19 mouse cellular contexts compared by ENCODE assay signal in genomic region chr11:121328206-121328605, GRCm38 (mm10). TPM values are rescaled to one million over a fixed set of nuclear protein-coding genes. Genes with fewer than 3 reads are reported as not detected.
"Had no signal": no experiment of that assay in that cellular context is flagged by ENCODE, and none has a peak within 500 bp of the region (broad histone marks: within the 10 kb centered on the region; RNA-seq: fewer than 3 reads in every experiment).

No protein-coding gene starts in this region.

- DNase-seq: kidney, adult 8-10 months; kidney, postnatal 10 days; layer of hippocampus, postnatal 36 days; lung, adult 18-20 months; retina, postnatal 1 day; right cerebral cortex, postnatal 25 days; thymus, adult 2 months; thymus, postnatal 14 days had no signal

- H3K9ac ChIP-seq: kidney, embryonic 15.5 days; liver, embryonic 12.5 days; liver, embryonic 15.5 days; midbrain, embryonic 12.5 days; midbrain, embryonic 15.5 days; neural tube, embryonic 13.5 days had no signal

- ATAC-seq: liver, embryonic 12.5 days; midbrain, embryonic 15.5 days had no signal

- H3K27me3 ChIP-seq: kidney, embryonic 15.5 days; liver, embryonic 12.5 days; liver, embryonic 15.5 days; midbrain, embryonic 12.5 days; midbrain, embryonic 15.5 days; neural tube, embryonic 13.5 days had no signal

- H3K4me1 ChIP-seq: kidney, embryonic 15.5 days; midbrain, embryonic 12.5 days; midbrain, embryonic 15.5 days; neural tube, embryonic 13.5 days had no signal

- H3K4me2 ChIP-seq: kidney, embryonic 15.5 days; liver, embryonic 12.5 days; liver, embryonic 15.5 days; midbrain, embryonic 12.5 days; midbrain, embryonic 15.5 days; neural tube, embryonic 13.5 days had no signal

- H3K4me3 ChIP-seq: kidney, embryonic 15.5 days; left cerebral cortex, adult 2 months; liver, embryonic 12.5 days; liver, embryonic 15.5 days; midbrain, embryonic 12.5 days; midbrain, embryonic 15.5 days; myocyte; neural tube, embryonic 13.5 days had no signal

- H3K27ac ChIP-seq: kidney, embryonic 15.5 days; left cerebral cortex, adult 2 months; liver, embryonic 12.5 days; liver, embryonic 15.5 days; macrophage; midbrain, embryonic 12.5 days; midbrain, embryonic 15.5 days; neural tube, embryonic 13.5 days had no signal

- H3K9me3 ChIP-seq: kidney, embryonic 15.5 days; liver, embryonic 12.5 days; liver, embryonic 15.5 days; midbrain, embryonic 12.5 days; midbrain, embryonic 15.5 days; neural tube, embryonic 13.5 days had no signal

RNA-seq across cellular contexts. Expression of gene Rab40b, which starts 59.8 kb away (rescaled TPM):
- total RNA-seq: megakaryocyte, adult 5-6 weeks; neutrophil, adult 5-6 weeks had no signal
- polyA plus RNA-seq: macrophage had no signal
